Mouse (Mus musculus): ENCODE results near the gene Zfp64. TPM values are rescaled to one million over a fixed set of nuclear protein-coding genes. Genes with fewer than 3 reads are reported as not detected.

The Zfp64 gene
- polyA plus RNA-seq, 1 experiment from 2014 or later = 28.0 TPM

- Histone ChIP-seq H3K27ac (replicated peaks) (no peak overlapping the region), H3K9me3 (ENCODE audit: control insufficient read depth, low read length) (no peaks in the 10 kb centered on the region), H3K4me2 (replicated peaks; ENCODE audit: low read depth) (no peak overlapping the region), H3K4me1 (replicated peaks; ENCODE audit: control insufficient read depth, insufficient read depth) (no peaks in the 10 kb centered on the region), H3K27me3 (ENCODE audit: control insufficient read depth, insufficient read depth, low read length) (no peaks in the 10 kb centered on the region), H3K9ac (ENCODE audit: low read length) (no peak overlapping the region), H3K36me3 (ENCODE audit: control insufficient read depth, insufficient read depth, low read length) (no peaks in the 10 kb centered on the region), H3K4me3 (ENCODE audit: low read depth, low read length) (no peak overlapping the region)
- 79% methylated on average over 3 of the region's 3 CpGs for WGBS
- no peak for DNase-seq (ENCODE audit: low spot score)
- TF ChIP-seq EP300 (optimal IDR thresholded peaks at IDR 0.05) (no peak), CTCF (IDR thresholded peaks at IDR 0.05; ENCODE audit: low read depth) (no peak)
- ATAC-seq (ENCODE audit: low FRiP score, low TSS enrichment) = no peak
Measured at GRCm38 (mm10) chr2:168960814-168961213, 5.4 kb upstream of the Zfp64 start.

DNA sequence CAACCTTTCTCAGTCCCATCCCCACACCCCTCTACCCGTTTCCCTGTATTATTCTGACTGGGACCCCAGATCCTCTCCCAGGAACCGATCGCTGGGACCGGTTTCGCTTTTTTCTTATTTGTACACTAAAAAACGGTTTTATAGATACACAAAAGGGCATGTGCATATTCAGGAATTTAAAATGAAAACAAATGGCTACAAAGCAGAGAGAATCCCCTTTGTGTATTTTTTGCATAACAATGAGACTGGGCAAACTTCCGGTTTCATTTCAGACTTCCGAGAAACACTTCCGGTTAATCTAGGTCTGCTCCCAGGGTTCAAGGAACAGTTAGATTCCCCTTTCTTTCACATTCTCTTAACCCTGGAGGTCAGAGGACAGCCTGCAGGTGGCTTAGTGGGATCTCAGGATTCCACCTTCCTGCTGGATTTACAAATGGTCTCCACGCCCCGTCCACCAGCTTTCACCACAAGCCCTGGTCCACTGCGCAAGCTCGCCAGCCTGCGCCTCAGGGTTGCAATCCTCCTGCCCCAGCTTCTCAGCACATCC is 4.0 kb upstream of the Zfp64 start:
- 71% methylated on average over 14 of the region's 14 CpGs for WGBS
- DNase-seq (ENCODE audit: low spot score) = no peak
- H3K27ac ChIP-seq (replicated peaks) = no peak overlapping the region
- H3K9me3 ChIP-seq (ENCODE audit: control insufficient read depth, low read length) = no peaks in the 10 kb centered on the region
- H3K9ac ChIP-seq (ENCODE audit: low read length) = no peak overlapping the region
- ATAC-seq (ENCODE audit: low FRiP score, low TSS enrichment) = no peak
- no peaks in the 10 kb centered on the region for H3K27me3 ChIP-seq (ENCODE audit: control insufficient read depth, insufficient read depth, low read length)
- no peaks in the 10 kb centered on the region for H3K36me3 ChIP-seq (ENCODE audit: control insufficient read depth, insufficient read depth, low read length)
- H3K4me2 ChIP-seq (replicated peaks; ENCODE audit: low read depth) = no peak overlapping the region
- no peak for TF ChIP-seq EP300 (optimal IDR thresholded peaks at IDR 0.05)
- no peak for TF ChIP-seq CTCF (IDR thresholded peaks at IDR 0.05; ENCODE audit: low read depth)
- no peak overlapping the region for H3K4me3 ChIP-seq (ENCODE audit: low read depth, low read length)
- no peaks in the 10 kb centered on the region for H3K4me1 ChIP-seq (replicated peaks; ENCODE audit: control insufficient read depth, insufficient read depth)

GRCm38 (mm10) chr2:168955850-168956346 is 511 bp upstream of the Zfp64 start:
- TF ChIP-seq CTCF (IDR thresholded peaks at IDR 0.05; ENCODE audit: low read depth) (no peak), EP300 (optimal IDR thresholded peaks at IDR 0.05) (no peak)
- peak overlapping the region; percentile 76 for H3K4me3 ChIP-seq (ENCODE audit: low read depth, low read length)
- DNase-seq (ENCODE audit: low spot score) = peak; percentile 34
- no peaks in the 10 kb centered on the region for H3K27me3 ChIP-seq (ENCODE audit: control insufficient read depth, insufficient read depth, low read length)
- peak overlapping the region; percentile 63 for H3K4me2 ChIP-seq (replicated peaks; ENCODE audit: low read depth)
- ATAC-seq (ENCODE audit: low FRiP score, low TSS enrichment) = peak; percentile 72
- no peaks in the 10 kb centered on the region for H3K36me3 ChIP-seq (ENCODE audit: control insufficient read depth, insufficient read depth, low read length)
- peak overlapping the region; percentile 93 for H3K27ac ChIP-seq (replicated peaks)
- H3K4me1 ChIP-seq (replicated peaks; ENCODE audit: control insufficient read depth, insufficient read depth) = peaks cover 4% of the 10 kb centered on the region; the same call in 1 of the 2 replicates
- H3K9me3 ChIP-seq (ENCODE audit: control insufficient read depth, low read length) = no peaks in the 10 kb centered on the region
- H3K9ac ChIP-seq (ENCODE audit: low read length) = no peak overlapping the region
- 46% methylated on average over 10 of the region's 10 CpGs for WGBS

- WGBS = 8% methylated on average over 8 of the region's 8 CpGs
- peak overlapping the region; percentile 93 for H3K27ac ChIP-seq (replicated peaks)
- ATAC-seq (ENCODE audit: low FRiP score, low TSS enrichment) (peak; percentile 75), DNase-seq (ENCODE audit: low spot score) (peak; percentile 81)
- H3K4me1 ChIP-seq (replicated peaks; ENCODE audit: control insufficient read depth, insufficient read depth) = peaks cover 4% of the 10 kb centered on the region; the same call in 1 of the 2 replicates
- no peak for TF ChIP-seq EP300 (optimal IDR thresholded peaks at IDR 0.05)
- no peak for TF ChIP-seq CTCF (IDR thresholded peaks at IDR 0.05; ENCODE audit: low read depth)
- peak overlapping the region; percentile 76 for H3K4me3 ChIP-seq (ENCODE audit: low read depth, low read length)
- H3K4me2 ChIP-seq (replicated peaks; ENCODE audit: low read depth) = peak overlapping the region; percentile 63
- no peaks in the 10 kb centered on the region for H3K27me3 ChIP-seq (ENCODE audit: control insufficient read depth, insufficient read depth, low read length)
- H3K9me3 ChIP-seq (ENCODE audit: control insufficient read depth, low read length) = no peaks in the 10 kb centered on the region
- H3K36me3 ChIP-seq (ENCODE audit: control insufficient read depth, insufficient read depth, low read length) = peaks cover 4% of the 10 kb centered on the region; the same call in 1 of the 2 replicates
- peak overlapping the region; percentile 79 for H3K9ac ChIP-seq (ENCODE audit: low read length)
Measured at GRCm38 (mm10) chr2:168954376-168954775, 1.0 kb downstream of the Zfp64 start.

- WGBS = 78% methylated on average over 6 of the region's 6 CpGs
- Histone ChIP-seq H3K36me3 (ENCODE audit: control insufficient read depth, insufficient read depth, low read length) (peaks cover 14% of the 10 kb centered on the region; the same call in 1 of the 2 replicates), H3K4me3 (ENCODE audit: low read depth, low read length) (no peak overlapping the region), H3K9me3 (ENCODE audit: control insufficient read depth, low read length) (no peaks in the 10 kb centered on the region), H3K4me1 (replicated peaks; ENCODE audit: control insufficient read depth, insufficient read depth) (no peaks in the 10 kb centered on the region; the same call in 1 of the 2 replicates), H3K4me2 (replicated peaks; ENCODE audit: low read depth) (no peak overlapping the region), H3K9ac (ENCODE audit: low read length) (no peak overlapping the region), H3K27ac (replicated peaks) (no peak overlapping the region), H3K27me3 (ENCODE audit: control insufficient read depth, insufficient read depth, low read length) (no peaks in the 10 kb centered on the region)
- DNase-seq (ENCODE audit: low spot score) = no peak
- TF ChIP-seq CTCF (IDR thresholded peaks at IDR 0.05; ENCODE audit: low read depth) = peak; percentile 17; the same call in 1 of the 2 replicates
- no peak for TF ChIP-seq EP300 (optimal IDR thresholded peaks at IDR 0.05)
- ATAC-seq (ENCODE audit: low FRiP score, low TSS enrichment) = no peak
Measured at GRCm38 (mm10) chr2:168948506-168948905, 6.9 kb downstream of the Zfp64 start.

DNA sequence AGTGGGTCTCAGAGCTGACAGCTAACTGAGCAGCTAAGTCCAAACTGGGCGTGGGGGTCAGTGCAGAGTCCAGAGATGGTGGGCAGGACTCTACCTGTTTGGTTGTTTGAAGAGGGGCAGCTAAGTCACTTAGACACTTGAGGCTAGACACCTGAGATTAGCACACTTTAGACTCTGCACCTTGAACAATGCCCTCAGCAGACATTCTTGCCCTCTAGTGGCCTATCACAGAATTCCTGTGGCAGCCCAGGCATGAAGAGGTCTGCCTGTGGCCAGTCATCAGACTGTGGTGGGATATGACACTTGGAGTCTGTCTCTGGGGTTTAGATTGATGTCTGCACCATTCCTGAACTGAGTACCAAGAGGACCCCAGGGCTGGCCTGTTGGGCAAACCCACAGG is 7.7 kb downstream of the Zfp64 start:
- Histone ChIP-seq H3K27me3 (ENCODE audit: control insufficient read depth, insufficient read depth, low read length) (no peaks in the 10 kb centered on the region), H3K4me1 (replicated peaks; ENCODE audit: control insufficient read depth, insufficient read depth) (no peaks in the 10 kb centered on the region), H3K27ac (replicated peaks) (no peak overlapping the region), H3K9ac (ENCODE audit: low read length) (no peak overlapping the region), H3K36me3 (ENCODE audit: control insufficient read depth, insufficient read depth, low read length) (peaks cover 14% of the 10 kb centered on the region; the same call in 1 of the 2 replicates), H3K9me3 (ENCODE audit: control insufficient read depth, low read length) (no peaks in the 10 kb centered on the region), H3K4me2 (replicated peaks; ENCODE audit: low read depth) (no peak overlapping the region), H3K4me3 (ENCODE audit: low read depth, low read length) (no peak overlapping the region)
- TF ChIP-seq EP300 (optimal IDR thresholded peaks at IDR 0.05) (no peak), CTCF (IDR thresholded peaks at IDR 0.05; ENCODE audit: low read depth) (peak; percentile 56)
- 96% methylated on average over 1 of the region's 1 CpGs for WGBS
- DNase-seq (ENCODE audit: low spot score) = no peak
- ATAC-seq (ENCODE audit: low FRiP score, low TSS enrichment) = 0 out of 2 replicates have a peak, but pooled peaks have one; percentile 24
